Mouse (Mus musculus) heart, embryonic 13.5 days (tissue): ENCODE measurements around the gene Fam19a3. TPM values are rescaled to one million over a fixed set of nuclear protein-coding genes. Genes with fewer than 3 reads are reported as not detected.
"Not testable (repeated sequence)": the region's sequence is repeated elsewhere in the genome, so short reads cannot be mapped to it uniquely, and the experiment has no call there.

Experiments
- ATAC-seq: fragments of 200-750 bp; cut with Nextera tagmentation; 2 replicates; pipeline ENCODE4 v1.8.0; 2017; ENCODE audit warnings: moderate TSS enrichment; ENCODE audit not compliant: insufficient number of reproducible peaks, low FRiP score, low TSS enrichment; ENCODE audit errors: extremely low read depth
- H3K27ac ChIP-seq: fragments of 300-500 bp; sonication (generic); replicated peaks from 2 replicates; pipeline ENCODE4 v1.5.1; 2015; ENCODE audit warnings: moderate library complexity, mild to moderate bottlenecking, inconsistent platforms
- H3K27me3 ChIP-seq: fragments of 300-500 bp; sonication (generic); replicated peaks from 2 replicates; pipeline ENCODE4 v1.6.1; 2015; ENCODE audit warnings: mild to moderate bottlenecking, inconsistent platforms
- H3K36me3 ChIP-seq: fragments of 300-500 bp; sonication (generic); 2 replicates; pipeline ENCODE4 v1.6.1; 2015; ENCODE audit warnings: mild to moderate bottlenecking, inconsistent platforms
- H3K4me1 ChIP-seq: fragments of 300-500 bp; sonication (generic); 2 replicates; pipeline ENCODE4 v1.6.1; 2015; ENCODE audit warnings: inconsistent platforms
- H3K4me2 ChIP-seq: fragments of 300-500 bp; sonication (generic); 2 replicates; pipeline ENCODE4 v1.6.1; 2015; ENCODE audit warnings: inconsistent platforms, mild to moderate bottlenecking, moderate library complexity
- H3K4me3 ChIP-seq: fragments of 300-500 bp; sonication (generic); 2 replicates; pipeline ENCODE4 v1.5.1; 2015; ENCODE audit warnings: moderate library complexity, mild to moderate bottlenecking, inconsistent platforms
- H3K9ac ChIP-seq: fragments of 300-500 bp; sonication (generic); 2 replicates; pipeline ENCODE4 v1.6.1; 2015; ENCODE audit warnings: inconsistent platforms, mild to moderate bottlenecking, moderate library complexity
- H3K9me3 ChIP-seq: fragments of 300-500 bp; sonication (generic); 2 replicates; pipeline ENCODE4 v1.6.1; 2016; ENCODE audit warnings: inconsistent platforms
- WGBS: fragments of 180-500 bp; shearing (Covaris S2); methylation state at CpG from one replicate; pipeline ENCODE4 v1.1.7; 2015; ENCODE audit warnings: mixed read lengths; 5-methylcytosine and 5-hydroxymethylcytosine counted together
- polyA plus RNA-seq: library from polyadenylated mRNA; unstranded; fragments of >200 nt; fragmentation: Nextera tagmentation; extraction: Ambion mirVana; gene quantifications from 2 replicates; pipeline ENCODE4 v1.2.1, GENCODE M21; 2015

Gene Fam19a3
- polyA plus RNA-seq, 1 experiment from 2014 or later, result 0.96 TPM

GRCm38 (mm10) chr3:104762103-104762863 lies 19.4 kb downstream of the Fam19a3 start:
- not testable (repeated sequence) for H3K9me3 ChIP-seq, H3K4me3 ChIP-seq, ATAC-seq, H3K36me3 ChIP-seq, H3K27ac ChIP-seq
- Histone ChIP-seq H3K4me2 (peak overlapping the region; percentile 46), H3K4me1 (peaks cover 15% of the 10 kb centered on the region), H3K27me3 (peaks cover 26% of the 10 kb centered on the region), H3K9ac (peak overlapping the region; percentile 50; the same call in 1 of the 2 replicates)
- 23% methylated on average over 20 of the region's 20 CpGs for WGBS

- Histone ChIP-seq H3K4me2 (peak overlapping the region; percentile 79), H3K9me3 (no peaks in the 10 kb centered on the region)
- 17% methylated on average over 5 of the region's 5 CpGs for WGBS
These were observed 22.8 kb downstream of the Fam19a3 start for GRCm38 (mm10) chr3:104758869-104759268.

GRCm38 (mm10) chr3:104758406-104758805 lies 23.2 kb downstream of the Fam19a3 start:
- H3K27ac ChIP-seq, result no peak overlapping the region
- WGBS, result 3% methylated on average over 27 of the region's 27 CpGs
- peak overlapping the region; percentile 48 for H3K4me3 ChIP-seq
- H3K36me3 ChIP-seq, result no peaks in the 10 kb centered on the region
- peak overlapping the region; percentile 79 for H3K4me2 ChIP-seq
- peaks cover 18% of the 10 kb centered on the region for H3K4me1 ChIP-seq
- ATAC-seq, result no peak; the same call in 1 of the 2 replicates
- peaks cover 29% of the 10 kb centered on the region for H3K27me3 ChIP-seq
- peak overlapping the region; percentile 82 for H3K9ac ChIP-seq
- H3K9me3 ChIP-seq, result no peaks in the 10 kb centered on the region

More at GRCm38 (mm10) chr3:104758869-104759268, 22.8 kb downstream of the Fam19a3 start:
- ATAC-seq, result no peak
- peaks cover 26% of the 10 kb centered on the region for H3K27me3 ChIP-seq
- peaks cover 18% of the 10 kb centered on the region for H3K4me1 ChIP-seq
- H3K4me3 ChIP-seq, result peak overlapping the region; percentile 48
- H3K9ac ChIP-seq, result peak overlapping the region; percentile 82
- no peak overlapping the region for H3K27ac ChIP-seq
- H3K36me3 ChIP-seq, result no peaks in the 10 kb centered on the region

- Histone ChIP-seq H3K4me2 (peak overlapping the region; percentile 56), H3K4me3 (peak overlapping the region; percentile 24; the same call in 1 of the 2 replicates)
- H3K9me3 ChIP-seq, H3K9ac ChIP-seq, H3K27me3 ChIP-seq, ATAC-seq, H3K4me1 ChIP-seq, H3K27ac ChIP-seq, H3K36me3 ChIP-seq: not testable (repeated sequence)
- whole genome bisulfite sequencing, result 11% methylated on average over 24 of the region's 25 CpGs
These were observed 28.8 kb downstream of the Fam19a3 start for GRCm38 (mm10) chr3:104752845-104753244.

GRCm38 (mm10) chr3:104743864-104744263 lies 37.8 kb downstream of the Fam19a3 start:
- H3K4me1 ChIP-seq, result no peaks in the 10 kb centered on the region
- no peaks in the 10 kb centered on the region for H3K36me3 ChIP-seq
- no peak overlapping the region for H3K9ac ChIP-seq
- no peak overlapping the region for H3K27ac ChIP-seq
- H3K4me3 ChIP-seq, result no peak overlapping the region
- no peaks in the 10 kb centered on the region for H3K9me3 ChIP-seq
- no peak overlapping the region for H3K4me2 ChIP-seq
- ATAC-seq, result no peak
- no peaks in the 10 kb centered on the region; the same call in 1 of the 2 replicates for H3K27me3 ChIP-seq
- WGBS, result 86% methylated on average over 1 of the region's 1 CpGs

- ATAC-seq, result no peak
- H3K36me3 ChIP-seq, result no peaks in the 10 kb centered on the region
- no peak overlapping the region for H3K27ac ChIP-seq
- H3K4me3 ChIP-seq, result no peak overlapping the region
- no peaks in the 10 kb centered on the region; the same call in 1 of the 2 replicates for H3K27me3 ChIP-seq
- no peak overlapping the region for H3K9ac ChIP-seq
- no peaks in the 10 kb centered on the region for H3K9me3 ChIP-seq
- 26% methylated on average over 1 of the region's 1 CpGs for WGBS
- H3K4me2 ChIP-seq, result no peak overlapping the region
- H3K4me1 ChIP-seq, result no peaks in the 10 kb centered on the region
These were observed 38.5 kb downstream of the Fam19a3 start for GRCm38 (mm10) chr3:104743161-104743560.

- WGBS, result 80% methylated on average over 3 of the region's 3 CpGs
- H3K27ac ChIP-seq, result no peak overlapping the region
- no peak overlapping the region for H3K4me3 ChIP-seq
- H3K9me3 ChIP-seq, result no peaks in the 10 kb centered on the region
- H3K36me3 ChIP-seq, result no peaks in the 10 kb centered on the region
- H3K27me3 ChIP-seq, result no peaks in the 10 kb centered on the region; the same call in 1 of the 2 replicates
- no peak overlapping the region for H3K4me2 ChIP-seq
- no peak for ATAC-seq
- no peak overlapping the region for H3K9ac ChIP-seq
- H3K4me1 ChIP-seq, result no peaks in the 10 kb centered on the region
These were observed 39.7 kb downstream of the Fam19a3 start for GRCm38 (mm10) chr3:104741954-104742353.

GRCm38 (mm10) chr3:104734654-104735053 lies 47.0 kb downstream of the Fam19a3 start:
- no peak for ATAC-seq
- H3K4me3 ChIP-seq, result no peak overlapping the region
- no peaks in the 10 kb centered on the region for H3K9me3 ChIP-seq
- no peaks in the 10 kb centered on the region for H3K27me3 ChIP-seq
- H3K4me2 ChIP-seq, result no peak overlapping the region
- no peak overlapping the region for H3K27ac ChIP-seq
- no peaks in the 10 kb centered on the region for H3K36me3 ChIP-seq
- 54% methylated on average over 7 of the region's 7 CpGs for WGBS
- no peaks in the 10 kb centered on the region for H3K4me1 ChIP-seq
- no peak overlapping the region for H3K9ac ChIP-seq

GRCm38 (mm10) chr3:104732907-104733306 lies 48.7 kb downstream of the Fam19a3 start:
- no peak for ATAC-seq
- 67% methylated on average over 3 of the region's 3 CpGs for WGBS
- H3K4me3 ChIP-seq, result no peak overlapping the region

GRCm38 (mm10) chr3:104729270-104729839 lies 52.3 kb downstream of the Fam19a3 start:
- H3K36me3 ChIP-seq, result no peaks in the 10 kb centered on the region
- ATAC-seq, result no peak
- H3K4me3 ChIP-seq, result no peak overlapping the region
- H3K4me1 ChIP-seq, result 0 out of 2 replicates have a peak, but pooled peaks cover 3% of the 10 kb centered on the region
- H3K9me3 ChIP-seq, result no peaks in the 10 kb centered on the region
- WGBS, result 49% methylated on average over 6 of the region's 6 CpGs
- H3K4me2 ChIP-seq, result no peak overlapping the region
- H3K9ac ChIP-seq, result no peak overlapping the region
- peak overlapping the region; percentile 50 for H3K27ac ChIP-seq
- no peaks in the 10 kb centered on the region for H3K27me3 ChIP-seq

More at GRCm38 (mm10) chr3:104732907-104733306, 48.7 kb downstream of the Fam19a3 start:
- H3K36me3 ChIP-seq, result no peaks in the 10 kb centered on the region
- H3K27ac ChIP-seq, result no peak overlapping the region
- H3K4me2 ChIP-seq, result no peak overlapping the region
- no peak overlapping the region for H3K9ac ChIP-seq
- H3K27me3 ChIP-seq, result no peaks in the 10 kb centered on the region
- H3K4me1 ChIP-seq, result 0 out of 2 replicates have a peak, but pooled peaks cover 3% of the 10 kb centered on the region
- H3K9me3 ChIP-seq, result no peaks in the 10 kb centered on the region
